Comparison of ENCODE assay signal across 25 mouse cellular contexts in the genomic region with DNA sequence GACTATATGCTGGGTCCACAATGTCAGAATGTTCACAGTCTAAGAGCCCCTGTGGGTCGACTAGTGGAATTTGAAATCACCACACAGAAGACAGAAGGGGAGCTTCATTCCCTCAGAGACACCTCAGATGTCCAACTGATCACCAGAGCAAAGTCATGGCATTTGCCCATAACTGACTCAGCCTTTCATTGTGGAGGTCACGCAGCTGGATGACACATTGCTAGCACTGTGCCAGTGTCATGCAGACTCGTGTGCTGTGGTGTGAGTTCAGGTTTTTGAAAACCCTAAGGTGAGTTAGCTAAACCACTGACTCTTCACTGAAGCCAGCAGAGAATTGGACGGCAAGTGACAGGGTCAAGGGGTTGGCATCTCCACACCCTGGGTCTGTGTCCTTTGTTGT.
A peak's percentile ranks its signal among the peaks of the same experiment; 100 is the strongest.
DNase-seq lines count a peak whose midpoint lies in the region; ATAC-seq and TF ChIP-seq lines count a peak whose summit lies in the region.
"Had no signal": no experiment of that assay in that cellular context is flagged by ENCODE, and none has a peak within 500 bp of the region (broad histone marks: within the 10 kb centered on the region; RNA-seq: fewer than 3 reads in every experiment).

No protein-coding gene starts in this region.

- DNase-seq in hindbrain, embryonic 10.5 days (ENCODE audit: low spot score) = no peak
- DNase-seq in adrenal gland, postnatal 10 days = peak; percentile 64
- DNase-seq in cerebellum, adult 11-12 months = no peak
- DNase-seq in left cerebral cortex, postnatal 25 days (ENCODE audit: low spot score in 2 of 2) = no peak
- DNase-seq: cerebellum, adult 11 months; gastrocnemius, postnatal 25 days; heart, adult 2 months; kidney, adult 2 months; lung, postnatal 4 days; right cerebral cortex, postnatal 14 days; spleen, adult 18-20 months; thymus, postnatal 14 days had no signal

- H3ac ChIP-seq in C2C12 (ENCODE audit: control insufficient read depth, insufficient read length, low read depth) = no peak overlapping the region
- no peak overlapping the region for H3ac ChIP-seq in myocyte (ENCODE audit: control insufficient read depth, insufficient read length)

- H3K27me3 ChIP-seq in hindbrain, embryonic 13.5 days = 0 out of 2 replicates have a peak, but pooled peaks cover 6% of the 10 kb centered on the region
- H3K27me3 ChIP-seq in hindbrain, embryonic 10.5 days (ENCODE audit: insufficient read depth, poor library complexity, severe bottlenecking) = no peaks in the 10 kb centered on the region
- H3K27me3 ChIP-seq in C2C12 (ENCODE audit: control insufficient read depth, insufficient read depth, insufficient read length) (no peaks in the 10 kb centered on the region), myocyte (ENCODE audit: control insufficient read depth, insufficient read depth, insufficient read length) (no peaks in the 10 kb centered on the region)
- H3K27me3 ChIP-seq: limb, embryonic 15.5 days; midbrain, embryonic 15.5 days had no signal

- H3K9ac ChIP-seq in hindbrain, embryonic 13.5 days = no peak overlapping the region
- H3K9ac ChIP-seq: embryonic facial prominence, embryonic 12.5 days; forebrain, postnatal 0 days; hindbrain, embryonic 14.5 days; limb, embryonic 15.5 days; liver, embryonic 14.5 days; lung, embryonic 14.5 days; midbrain, embryonic 15.5 days had no signal

- peak overlapping the region; percentile 45 for H3K27ac ChIP-seq in hindbrain, embryonic 13.5 days
- no peak overlapping the region for H3K27ac ChIP-seq in hindbrain, embryonic 10.5 days
- H3K27ac ChIP-seq: embryonic facial prominence, embryonic 12.5 days; heart, adult 2 months; kidney, postnatal 0 days; left cerebral cortex, adult 2 months; limb, embryonic 15.5 days; liver, embryonic 14.5 days; midbrain, embryonic 15.5 days had no signal

- no peaks in the 10 kb centered on the region for H3K79me3 ChIP-seq in C2C12 (ENCODE audit: low read depth)

- TF ChIP-seq CTCF in C2C12 (IDR thresholded peaks at IDR 0.05; ENCODE audit: control insufficient read depth, insufficient read depth, insufficient read length) = no peak

- no peak for TF ChIP-seq POLR2A in myocyte (IDR thresholded peaks at IDR 0.05; ENCODE audit: insufficient read length, low read depth)

- H3K9me3 ChIP-seq in hindbrain, embryonic 13.5 days = no peaks in the 10 kb centered on the region
- H3K9me3 ChIP-seq in hindbrain, embryonic 10.5 days = no peaks in the 10 kb centered on the region
- H3K9me3 ChIP-seq: embryonic facial prominence, embryonic 12.5 days; limb, embryonic 15.5 days; midbrain, embryonic 15.5 days had no signal

- WGBS in hindbrain, embryonic 13.5 days = 73% methylated on average over 4 of the region's 4 CpGs
- 69% methylated on average over 4 of the region's 4 CpGs for WGBS in hindbrain, embryonic 10.5 days

- H3K4me1 ChIP-seq in hindbrain, embryonic 13.5 days (replicated peaks) = peaks cover 26% of the 10 kb centered on the region
- peaks cover 52% of the 10 kb centered on the region for H3K4me1 ChIP-seq in hindbrain, embryonic 10.5 days (replicated peaks)

- intact Hi-C loops in left cerebral cortex, postnatal 25 days (cut with DNase I) = no loop called here

- no peak for ATAC-seq in hindbrain, embryonic 13.5 days (ENCODE audit: low FRiP score)
- ATAC-seq: inflammation-experienced regulatory T-cells, adult 6 months; midbrain, embryonic 15.5 days had no signal

- H3K4me3 ChIP-seq in hindbrain, embryonic 13.5 days = no peak overlapping the region
- H3K4me3 ChIP-seq in hindbrain, embryonic 10.5 days = no peak overlapping the region
- H3K4me3 ChIP-seq in C2C12 (ENCODE audit: insufficient read depth, poor library complexity, severe bottlenecking) (no peak overlapping the region), myocyte (no peak overlapping the region)
- H3K4me3 ChIP-seq: embryonic facial prominence, embryonic 12.5 days; heart, adult 2 months; left cerebral cortex, adult 2 months; limb, embryonic 15.5 days; midbrain, embryonic 15.5 days had no signal

- no peak overlapping the region for H3K4me2 ChIP-seq in hindbrain, embryonic 13.5 days
- H3K4me2 ChIP-seq in myocyte (ENCODE audit: low read depth) = peak overlapping the region; percentile 61
- H3K4me2 ChIP-seq: embryonic facial prominence, embryonic 12.5 days; hindbrain, embryonic 14.5 days; limb, embryonic 15.5 days; lung, embryonic 14.5 days; midbrain, embryonic 15.5 days had no signal

- no peaks in the 10 kb centered on the region for H3K36me3 ChIP-seq in hindbrain, embryonic 13.5 days
- no peaks in the 10 kb centered on the region for H3K36me3 ChIP-seq in hindbrain, embryonic 10.5 days
- no peaks in the 10 kb centered on the region for H3K36me3 ChIP-seq in C2C12 (ENCODE audit: control insufficient read depth, insufficient read depth)
- no peaks in the 10 kb centered on the region for H3K36me3 ChIP-seq in myocyte (ENCODE audit: control insufficient read depth, insufficient read depth)
- H3K36me3 ChIP-seq: embryonic facial prominence, embryonic 12.5 days; limb, embryonic 15.5 days; midbrain, embryonic 15.5 days had no signal

- H3K79me2 ChIP-seq in C2C12 (ENCODE audit: control insufficient read depth, insufficient read depth) (no peaks in the 10 kb centered on the region), myocyte (ENCODE audit: control insufficient read depth, insufficient read depth) (no peaks in the 10 kb centered on the region)

TF ChIP-seq in C2C12, 6 proteins besides CTCF, POLR2A, EP300 and RAD21:
- TF ChIP-seq USF1 (IDR thresholded peaks at IDR 0.05; ENCODE audit: low read depth) = no peak
- peak; percentile 44 for TF ChIP-seq MYOD1 (IDR thresholded peaks at IDR 0.05; ENCODE audit: control insufficient read depth, insufficient read length, low read depth)
- peak; percentile 38 for TF ChIP-seq FOSL1 (IDR thresholded peaks at IDR 0.05; ENCODE audit: insufficient read depth, low read length, poor library complexity, severe bottlenecking)
- TF ChIP-seq MYOG (IDR thresholded peaks at IDR 0.05; ENCODE audit: control insufficient read depth, extremely low read depth, insufficient read length) = no peak
- TF ChIP-seq CEBPB (IDR thresholded peaks at IDR 0.05; ENCODE audit: low read depth) = no peak
- TF ChIP-seq MAX (IDR thresholded peaks at IDR 0.05) = no peak
TF ChIP-seq in C2C12: peak in this region for 2.

TF ChIP-seq in myocyte, 11 proteins besides CTCF, POLR2A, EP300 and RAD21:
- TF ChIP-seq MYOG (IDR thresholded peaks at IDR 0.05; ENCODE audit: control insufficient read depth in 1 of 3, insufficient read depth in 1 of 3, insufficient read length in 2 of 3, low read depth in 2 of 3) (peak in 1 of 3 experiments; percentile 45), POLR2AphosphoS2 (IDR thresholded peaks at IDR 0.05; ENCODE audit: insufficient read length, low read depth) (no peak), USF1 (IDR thresholded peaks at IDR 0.05; ENCODE audit: low read depth) (no peak), TCF3 (IDR thresholded peaks at IDR 0.05; ENCODE audit: insufficient read length, low read depth) (no peak), MYOD1 (IDR thresholded peaks at IDR 0.05; ENCODE audit: control insufficient read depth in 1 of 3, insufficient read length in 2 of 3, low read depth in 2 of 3) (peak in 2 of 3 experiments; percentile 12 to 18), CEBPB (IDR thresholded peaks at IDR 0.05; ENCODE audit: insufficient read depth, poor library complexity, severe bottlenecking) (no peak), TCF12 (IDR thresholded peaks at IDR 0.05; ENCODE audit: insufficient read depth, poor library complexity, severe bottlenecking) (no peak), SRF (IDR thresholded peaks at IDR 0.05; ENCODE audit: control insufficient read depth, insufficient read length, low read depth) (no peak), MAX (IDR thresholded peaks at IDR 0.05; ENCODE audit: low read depth) (no peak), REST (IDR thresholded peaks at IDR 0.05; ENCODE audit: insufficient read depth, insufficient read length) (no peak), E2F4 (IDR thresholded peaks at IDR 0.05; ENCODE audit: insufficient read depth) (no peak)
